Mouse (Mus musculus): ENCODE measurements around the gene Scgb2b17.
"Not testable (repeated sequence)": the region's sequence is repeated elsewhere in the genome, so short reads cannot be mapped to it uniquely, and the experiment has no call there.

Scgb2b17 gene

DNA sequence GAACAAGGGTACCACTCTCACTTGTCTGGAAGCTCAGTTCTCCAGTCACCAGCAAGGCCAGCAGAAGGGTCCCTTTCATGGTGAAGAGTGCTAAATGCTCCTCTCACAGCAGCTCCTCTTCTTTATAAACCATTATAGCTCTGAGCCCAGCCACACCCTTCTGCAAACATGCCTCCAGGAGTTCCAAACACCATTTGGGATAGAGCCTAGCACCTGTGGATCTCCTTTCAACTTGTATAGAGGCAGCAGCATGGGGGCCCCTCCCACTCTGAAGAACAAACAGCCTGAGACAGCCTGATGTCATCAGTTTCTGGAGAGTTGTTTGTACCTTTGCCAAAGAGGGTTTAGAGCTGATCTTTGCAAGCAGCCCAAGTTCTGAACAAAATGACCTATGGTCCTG, at the start of gene Scgb2b17:
TSS of gene Scgb2b17 (minus strand) at position 101 of the 400 bp plus-strand sequence.
- DNase-seq = not testable (repeated sequence)

DNA sequence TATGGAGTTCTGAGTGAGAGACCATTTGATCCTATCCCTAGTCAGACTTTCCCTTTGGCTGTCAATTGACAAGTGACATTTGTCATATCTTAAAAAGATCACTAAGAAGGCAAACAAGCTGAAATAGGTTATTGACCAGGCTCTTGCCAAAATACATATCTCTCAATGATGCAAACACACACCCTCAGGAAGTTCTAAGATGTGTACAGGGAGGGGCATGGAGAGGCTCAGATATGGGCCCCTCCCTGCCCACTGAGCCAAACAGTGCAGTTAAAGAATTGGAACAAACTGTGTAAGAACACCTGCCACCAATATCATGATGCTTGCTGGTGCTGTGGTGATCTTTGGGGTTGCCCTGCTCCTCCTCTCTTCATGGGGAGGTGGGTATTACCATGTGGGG, 6.8 kb upstream of the Scgb2b17 start, which contains the start of gene Scgb1b17:
TSS of gene Scgb1b17 (plus strand) at position 301 of the 400 bp plus-strand sequence.
- DNase-seq = not testable (repeated sequence)
